Mouse (Mus musculus) embryonic fibroblast, embryonic 13.5 days (primary cell): ENCODE results near the gene Lrp6.

Experiments
- CTCF ChIP-seq: IDR thresholded peaks from 2 replicates; pipeline ENCODE4 v1.5.1; 2011; ENCODE audit warnings: mild to moderate bottlenecking, control low read depth, low read length, moderate library complexity, borderline replicate concordance; ENCODE audit not compliant: insufficient read depth
- POLR2A ChIP-seq: IDR thresholded peaks from 2 replicates; pipeline ENCODE4 v1.6.1; 2011; ENCODE audit warnings: low read depth, mild to moderate bottlenecking, control low read depth, low read length, moderate library complexity

GRCm38 (mm10) chr6:134509731-134510226 lies 57.0 kb downstream of the Lrp6 start:
- TF ChIP-seq POLR2A (no peak), CTCF (no peak)
